Mouse (Mus musculus): ENCODE measurements around the gene Jam3.

- TF ChIP-seq CTCF (IDR thresholded peaks at IDR 0.05; ENCODE audit: low read depth) = no peak
- no peak for TF ChIP-seq EP300 (IDR thresholded peaks at IDR 0.05; ENCODE audit: low read depth)
Observed at GRCm38 (mm10) chr9:27149836-27150235, 5.4 kb downstream of the Jam3 start.

Measured in heart, postnatal 0 days (tissue).